Mouse (Mus musculus) embryonic facial prominence, embryonic 15.5 days (tissue): ENCODE results near the gene Ap2b1. TPM values are rescaled to one million over a fixed set of nuclear protein-coding genes. Genes with fewer than 3 reads are reported as not detected.
"Not testable (repeated sequence)": the region's sequence is repeated elsewhere in the genome, so short reads cannot be mapped to it uniquely, and the experiment has no call there.

Experiments
- ATAC-seq: fragments of 200-750 bp; cut with Nextera tagmentation; 2 replicates; pipeline ENCODE4 v1.8.0; 2017; ENCODE audit warnings: low read depth, moderate TSS enrichment; ENCODE audit not compliant: insufficient number of reproducible peaks, low FRiP score, low TSS enrichment
- H3K27ac ChIP-seq: fragments of 300-500 bp; sonication (generic); replicated peaks from 2 replicates; pipeline ENCODE4 v1.5.1; 2015; ENCODE audit warnings: mild to moderate bottlenecking, inconsistent platforms
- H3K27me3 ChIP-seq: fragments of 300-500 bp; sonication (generic); 2 replicates; pipeline ENCODE4 v1.6.1; 2015; ENCODE audit warnings: inconsistent platforms
- H3K36me3 ChIP-seq: fragments of 300-500 bp; sonication (generic); 2 replicates; pipeline ENCODE4 v1.6.1; 2015; ENCODE audit warnings: mild to moderate bottlenecking, inconsistent platforms
- H3K4me1 ChIP-seq: fragments of 300-500 bp; sonication (generic); 2 replicates; pipeline ENCODE4 v1.6.1; 2015; ENCODE audit warnings: inconsistent platforms
- H3K4me2 ChIP-seq: fragments of 300-500 bp; sonication (generic); replicated peaks from 2 replicates; pipeline ENCODE4 v1.6.1; 2015; ENCODE audit warnings: mild to moderate bottlenecking, inconsistent platforms
- H3K4me3 ChIP-seq: fragments of 300-500 bp; sonication (generic); replicated peaks from 2 replicates; pipeline ENCODE4 v1.5.1; 2015; ENCODE audit warnings: mild to moderate bottlenecking, inconsistent platforms
- H3K9ac ChIP-seq: fragments of 300-500 bp; sonication (generic); 2 replicates; pipeline ENCODE4 v1.6.1; 2015; ENCODE audit warnings: inconsistent platforms
- H3K9me3 ChIP-seq: fragments of 300-500 bp; sonication (generic); replicated peaks from 2 replicates; pipeline ENCODE4 v1.6.1; 2016; ENCODE audit warnings: inconsistent platforms
- WGBS: fragments of 180-500 bp; shearing (Covaris S2); methylation state at CpG from one replicate; pipeline ENCODE4 v1.1.7; 2015; 5-methylcytosine and 5-hydroxymethylcytosine counted together
- polyA plus RNA-seq: library from polyadenylated mRNA; unstranded; fragments of >200 nt; fragmentation: Nextera tagmentation; extraction: Ambion mirVana; gene quantifications from 2 replicates; pipeline ENCODE4 v1.2.1, GENCODE M21; 2015

Ap2b1 gene
- polyA plus RNA-seq: 47.3 and 53.9 TPM in 2 replicates

DNA sequence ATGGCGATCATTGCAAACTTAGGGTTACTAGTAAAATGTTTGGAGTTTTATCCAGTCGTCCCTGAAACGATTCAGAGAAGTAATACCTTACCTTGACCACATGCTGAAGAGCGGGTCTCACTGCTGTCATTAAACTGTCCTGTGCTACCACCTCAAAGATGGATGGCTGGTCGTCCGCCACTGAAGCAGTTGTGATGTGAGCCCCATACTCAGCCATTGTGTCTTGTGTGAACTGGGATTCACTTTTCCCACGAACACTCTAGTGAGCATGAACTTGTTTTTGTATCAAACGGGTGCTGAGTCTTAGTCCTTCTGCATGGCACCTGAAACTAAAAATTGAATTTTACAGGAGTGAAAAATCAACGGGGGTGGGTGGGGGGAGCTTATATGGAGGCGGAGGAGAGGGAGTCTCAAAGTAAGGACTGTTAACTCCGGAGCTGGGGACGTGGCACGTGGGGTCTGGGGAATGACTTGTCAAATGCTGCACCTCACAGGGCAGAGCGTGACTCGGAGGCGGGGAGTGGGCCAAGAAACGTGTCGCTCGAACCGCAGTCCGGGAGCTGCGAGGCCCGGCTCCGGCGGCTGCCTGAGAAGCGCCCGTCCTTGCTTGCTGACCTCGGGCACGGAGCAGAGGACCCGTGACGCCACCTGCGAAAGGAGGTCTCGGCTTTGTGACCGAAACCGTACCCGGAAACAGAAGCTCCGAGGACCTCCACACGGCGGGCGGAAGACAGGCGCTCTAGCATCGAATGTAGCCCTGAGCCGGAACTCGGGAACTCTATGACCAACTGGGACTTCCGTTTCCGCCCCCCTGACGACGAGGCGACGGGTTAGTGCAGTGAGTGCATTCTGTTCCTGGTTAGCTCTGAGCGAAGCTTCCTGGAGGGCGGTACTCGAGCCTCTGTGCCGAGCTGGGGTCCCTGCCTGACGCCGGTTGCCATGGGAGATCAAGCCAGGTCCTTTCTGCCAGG is at the start of gene Ap2b1:
TSS of gene Ap2b1 (plus strand) at position 800 of the 971 bp plus-strand sequence.
- peak; percentile 91 for ATAC-seq
- 2% methylated on average over 56 of the region's 56 CpGs for WGBS

DNA sequence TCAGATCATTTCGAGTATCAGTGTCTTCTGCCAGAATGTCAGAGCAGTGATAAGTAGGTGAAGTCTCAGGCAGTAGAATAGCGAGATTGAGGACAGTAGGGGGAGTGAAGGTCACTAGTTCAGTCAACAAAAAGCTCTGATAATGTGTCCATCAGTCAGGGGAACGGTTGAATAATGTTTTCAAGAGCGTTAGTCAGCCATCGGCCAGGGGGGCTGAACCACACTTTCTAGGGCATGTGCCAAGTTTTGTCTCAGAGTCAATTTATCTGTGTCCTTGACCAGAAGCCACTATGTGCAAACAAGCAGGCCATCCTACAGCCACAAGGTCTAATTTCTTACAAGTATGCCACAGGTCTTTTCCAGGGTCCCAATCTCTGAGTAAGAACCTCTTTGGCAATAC is 41.6 kb upstream of the Ap2b1 start:
- H3K27ac ChIP-seq, H3K4me1 ChIP-seq, H3K4me3 ChIP-seq, H3K27me3 ChIP-seq, H3K36me3 ChIP-seq, ATAC-seq, H3K9me3 ChIP-seq, H3K4me2 ChIP-seq, H3K9ac ChIP-seq: not testable (repeated sequence)
- 65% methylated on average over 5 of the region's 5 CpGs for WGBS

More for the DNA sequence above, at the start of gene Ap2b1:
- H3K4me3 ChIP-seq: peak within 1 kb of the TSS; percentile 83
- no peaks in the 10 kb centered on the region for H3K27me3 ChIP-seq
- no peaks in the 10 kb centered on the region for H3K9me3 ChIP-seq
- H3K36me3 ChIP-seq: peaks cover 23% of the 10 kb centered on the region; the same call in 1 of the 2 replicates
- H3K9ac ChIP-seq: peak within 1 kb of the TSS; percentile 79
- H3K27ac ChIP-seq: peak within 1 kb of the TSS; percentile 92
- H3K4me1 ChIP-seq: peaks cover 18% of the 10 kb centered on the region
- H3K4me2 ChIP-seq: peak within 1 kb of the TSS; percentile 63

DNA sequence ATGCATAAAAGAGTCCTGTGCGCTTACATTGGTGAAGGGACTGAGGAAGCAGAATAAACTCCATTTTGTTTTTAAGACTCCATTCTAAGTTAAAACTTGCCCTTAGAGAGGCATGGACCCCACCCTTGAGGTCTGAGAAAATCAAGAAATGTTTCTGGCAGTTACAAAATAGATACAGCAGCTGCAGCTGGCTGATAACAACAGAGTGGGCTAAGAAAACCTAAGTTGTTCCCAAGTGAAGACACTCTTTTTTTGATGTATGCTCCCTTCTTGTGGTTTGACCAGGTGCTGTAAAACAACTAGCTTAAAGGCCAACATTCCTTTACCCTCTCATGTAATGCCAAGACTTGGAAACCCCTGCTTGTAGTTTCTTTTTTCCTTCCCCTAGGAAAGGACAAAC is 36.2 kb upstream of the Ap2b1 start:
- no peak overlapping the region for H3K27ac ChIP-seq
- H3K4me1 ChIP-seq: no peaks in the 10 kb centered on the region
- H3K9ac ChIP-seq: no peak overlapping the region
- 95% methylated on average over 1 of the region's 1 CpGs for WGBS
- H3K4me3 ChIP-seq: no peak overlapping the region
- no peak for ATAC-seq
- no peaks in the 10 kb centered on the region for H3K27me3 ChIP-seq
- H3K4me2 ChIP-seq: no peak overlapping the region
- H3K36me3 ChIP-seq: no peaks in the 10 kb centered on the region
- H3K9me3 ChIP-seq: no peaks in the 10 kb centered on the region

DNA sequence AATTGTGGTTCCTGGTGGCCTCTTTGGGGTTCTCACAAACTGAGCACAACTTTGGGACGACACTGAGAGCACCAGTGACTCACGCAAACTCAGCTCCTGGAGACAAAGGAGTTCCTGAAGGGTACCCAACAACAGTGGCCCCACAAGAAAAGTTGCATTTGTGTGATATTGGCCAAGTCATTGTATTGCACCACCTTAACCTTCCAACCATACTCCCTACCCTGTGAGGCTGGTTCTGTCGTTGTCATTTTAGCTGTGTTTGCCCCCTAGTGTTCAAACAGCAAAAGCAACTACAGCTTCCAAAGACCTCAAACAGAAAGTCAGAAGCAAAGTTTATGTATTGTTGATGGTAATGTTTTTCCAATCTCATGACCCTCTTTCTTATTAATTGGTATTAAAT is 35.7 kb upstream of the Ap2b1 start:
- no peak overlapping the region for H3K27ac ChIP-seq
- H3K4me2 ChIP-seq: no peak overlapping the region
- H3K9ac ChIP-seq: no peak overlapping the region
- H3K27me3 ChIP-seq: no peaks in the 10 kb centered on the region
- WGBS: 61% methylated on average over 3 of the region's 3 CpGs
- ATAC-seq: no peak
- no peak overlapping the region for H3K4me3 ChIP-seq
- no peaks in the 10 kb centered on the region for H3K4me1 ChIP-seq
- no peaks in the 10 kb centered on the region for H3K9me3 ChIP-seq
- no peaks in the 10 kb centered on the region for H3K36me3 ChIP-seq

DNA sequence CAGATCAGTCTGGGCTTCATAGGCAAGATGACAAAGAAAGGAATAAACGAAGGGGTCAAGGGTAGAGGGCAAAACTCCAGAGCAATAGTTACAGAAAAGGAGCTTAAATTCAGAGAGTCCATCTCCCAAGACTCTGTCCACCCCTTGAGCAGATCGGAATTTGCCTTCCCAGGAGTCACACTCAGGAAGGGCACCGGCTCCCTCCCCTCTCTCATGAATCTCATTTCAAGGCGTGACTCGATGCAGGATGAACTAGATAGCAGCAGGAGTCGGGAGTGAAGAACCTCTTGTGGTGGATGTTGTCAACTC is 28.0 kb upstream of the Ap2b1 start:
- H3K27ac ChIP-seq: no peak overlapping the region
- WGBS: under 1% methylated on average over 6 of the region's 6 CpGs

DNA sequence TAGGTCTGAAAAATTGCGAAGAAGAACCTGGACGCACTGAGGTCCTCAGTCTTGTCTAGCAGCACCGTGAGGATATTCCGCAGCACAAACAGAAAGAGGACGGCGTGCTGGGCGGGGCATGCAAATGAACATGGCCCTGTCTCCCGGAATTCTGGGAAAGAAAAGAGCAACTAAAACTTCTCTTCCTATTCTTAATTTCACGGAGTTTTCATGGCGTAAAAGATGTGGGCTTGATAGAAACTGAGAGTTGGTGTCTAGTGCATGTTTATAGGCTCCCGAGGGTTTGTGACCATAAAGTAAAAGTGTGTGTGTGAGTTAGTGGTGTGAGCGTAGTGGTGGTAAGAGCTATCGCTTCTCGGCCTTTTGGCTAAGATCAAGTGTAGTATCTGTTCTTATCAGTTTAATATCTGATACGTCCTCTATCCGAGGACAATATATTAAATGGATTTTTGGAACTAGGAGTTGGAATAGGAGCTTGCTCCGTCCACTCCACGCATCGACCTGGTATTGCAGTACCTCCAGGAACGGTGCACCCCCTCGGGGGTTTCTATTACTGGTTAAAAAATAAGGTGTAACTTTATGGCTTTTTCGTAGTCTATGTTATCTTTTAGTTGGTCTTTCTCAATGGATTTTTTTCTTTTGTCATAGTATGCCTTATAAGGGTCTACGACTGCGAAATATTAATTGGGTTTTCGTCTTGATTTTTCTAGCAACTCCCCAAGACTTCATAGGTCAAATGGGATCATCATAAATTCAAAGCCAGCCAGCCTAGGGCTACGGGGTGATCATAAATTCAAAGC is 27.5 kb upstream of the Ap2b1 start:
- Histone ChIP-seq H3K27me3 (no peaks in the 10 kb centered on the region), H3K27ac (peak overlapping the region; percentile 79), H3K4me3 (peak overlapping the region; percentile 55), H3K36me3 (no peaks in the 10 kb centered on the region), H3K9me3 (no peaks in the 10 kb centered on the region), H3K9ac (peak overlapping the region; percentile 51), H3K4me2 (peak overlapping the region; percentile 69), H3K4me1 (no peaks in the 10 kb centered on the region)
- whole genome bisulfite sequencing: under 1% methylated on average over 26 of the region's 26 CpGs
- peak; percentile 87 for ATAC-seq

More for the DNA sequence above, 28.0 kb upstream of the Ap2b1 start:
- peak overlapping the region; percentile 69 for H3K4me2 ChIP-seq
- H3K27me3 ChIP-seq: no peaks in the 10 kb centered on the region
- no peaks in the 10 kb centered on the region for H3K4me1 ChIP-seq
- H3K9me3 ChIP-seq: no peaks in the 10 kb centered on the region
- peak overlapping the region; percentile 55 for H3K4me3 ChIP-seq
- peak overlapping the region; percentile 51 for H3K9ac ChIP-seq
- no peaks in the 10 kb centered on the region for H3K36me3 ChIP-seq
- peak; percentile 21; the same call in 1 of the 2 replicates for ATAC-seq

DNA sequence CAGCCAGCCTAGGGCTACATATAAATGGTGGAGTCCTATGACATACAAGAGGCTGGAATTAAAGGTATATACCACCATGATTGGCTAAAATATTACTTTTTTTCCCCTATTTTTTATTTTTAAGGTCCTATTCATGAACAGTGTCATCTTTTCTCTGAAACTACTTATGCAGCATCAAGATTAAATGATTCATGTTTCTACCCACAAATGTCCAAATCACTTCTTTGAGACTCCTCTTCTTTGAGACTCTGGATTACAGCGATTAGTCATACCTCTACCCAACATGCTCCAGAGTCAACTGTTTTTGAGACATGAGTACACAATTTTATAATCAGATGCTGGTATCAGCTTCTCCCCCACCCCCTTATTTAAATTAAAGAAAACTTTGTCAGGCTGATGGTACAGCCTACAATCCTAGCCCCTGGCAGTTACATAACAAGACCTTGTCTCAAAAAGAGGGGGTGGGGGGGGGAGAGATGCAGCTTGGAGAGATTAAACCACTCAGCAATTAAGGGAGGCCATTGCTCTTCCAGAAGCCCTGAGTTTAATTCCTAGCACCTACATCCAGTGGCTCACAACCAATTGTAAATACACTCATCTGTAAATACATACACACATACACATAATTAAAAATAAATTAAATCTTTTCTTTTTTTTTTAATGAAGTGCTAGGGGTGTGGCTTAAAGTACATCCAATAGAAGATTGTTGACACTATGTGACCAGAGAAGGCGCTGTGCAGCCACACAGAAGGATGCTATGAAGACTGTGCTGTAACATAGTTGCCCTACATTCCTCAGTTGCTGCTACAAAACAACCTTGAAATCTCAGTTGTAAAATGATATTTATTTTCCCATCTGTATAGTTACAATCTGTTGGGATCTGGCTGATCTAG is 26.6 kb upstream of the Ap2b1 start:
- H3K36me3 ChIP-seq: no peaks in the 10 kb centered on the region
- no peak for ATAC-seq
- H3K27me3 ChIP-seq: no peaks in the 10 kb centered on the region
- no peak overlapping the region for H3K27ac ChIP-seq
- H3K4me3 ChIP-seq: no peak overlapping the region
- H3K4me2 ChIP-seq: 0 out of 2 replicates have a peak overlapping the region, but pooled peaks have one; percentile 69
- no peaks in the 10 kb centered on the region for H3K9me3 ChIP-seq
- 13% methylated on average over 2 of the region's 2 CpGs for WGBS
- no peaks in the 10 kb centered on the region for H3K4me1 ChIP-seq
- no peak overlapping the region for H3K9ac ChIP-seq

DNA sequence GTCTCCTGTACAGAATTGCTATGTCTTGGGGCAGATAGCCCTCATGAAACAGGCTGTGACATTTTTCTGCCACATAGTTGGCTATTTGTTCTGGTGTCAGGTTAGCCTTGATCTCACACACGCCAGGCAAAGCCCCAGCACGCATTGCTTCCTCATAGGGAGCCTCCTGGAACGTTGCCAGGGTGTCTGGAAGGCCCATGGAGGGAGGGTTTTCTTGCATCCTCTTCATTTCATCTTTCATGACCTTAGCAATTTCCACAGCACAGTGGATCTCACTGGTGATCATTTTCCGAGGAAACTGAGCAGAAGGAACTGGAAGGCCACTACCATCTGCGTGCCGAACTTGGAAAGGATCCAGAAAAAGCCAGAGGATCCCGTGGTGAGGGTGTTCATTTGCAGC is 22.6 kb upstream of the Ap2b1 start:
- Histone ChIP-seq H3K9me3 (no peaks in the 10 kb centered on the region), H3K27ac (no peak overlapping the region), H3K4me2 (no peak overlapping the region), H3K27me3 (no peaks in the 10 kb centered on the region), H3K4me3 (no peak overlapping the region), H3K4me1 (no peaks in the 10 kb centered on the region), H3K36me3 (no peaks in the 10 kb centered on the region), H3K9ac (no peak overlapping the region)
- WGBS: 59% methylated on average over 7 of the region's 7 CpGs
- ATAC-seq: no peak

DNA sequence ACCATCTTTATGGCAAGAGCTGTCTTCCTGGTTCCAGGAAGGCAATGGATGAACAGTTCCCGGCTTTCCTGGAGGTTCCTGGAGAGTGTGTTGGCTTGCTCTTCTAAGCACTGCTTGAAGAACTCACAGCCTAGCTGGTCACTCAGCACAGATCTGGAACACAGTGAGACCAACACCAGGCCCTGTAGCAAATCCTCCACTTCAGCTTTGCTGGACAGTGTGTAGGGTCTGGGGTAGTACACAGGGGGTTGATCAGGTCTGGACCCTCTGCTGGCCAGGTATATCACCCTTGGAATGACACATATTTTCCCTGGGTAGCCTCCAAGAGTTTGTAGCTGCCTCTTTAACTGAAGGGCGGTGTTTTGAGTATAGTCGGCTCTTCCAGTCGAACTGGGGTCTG is 19.8 kb upstream of the Ap2b1 start:
- ATAC-seq: no peak
- Histone ChIP-seq H3K9ac (no peak overlapping the region), H3K4me2 (no peak overlapping the region), H3K9me3 (no peaks in the 10 kb centered on the region), H3K27ac (no peak overlapping the region), H3K4me1 (no peaks in the 10 kb centered on the region), H3K4me3 (no peak overlapping the region), H3K27me3 (no peaks in the 10 kb centered on the region), H3K36me3 (no peaks in the 10 kb centered on the region)
- WGBS: 88% methylated on average over 4 of the region's 4 CpGs

DNA sequence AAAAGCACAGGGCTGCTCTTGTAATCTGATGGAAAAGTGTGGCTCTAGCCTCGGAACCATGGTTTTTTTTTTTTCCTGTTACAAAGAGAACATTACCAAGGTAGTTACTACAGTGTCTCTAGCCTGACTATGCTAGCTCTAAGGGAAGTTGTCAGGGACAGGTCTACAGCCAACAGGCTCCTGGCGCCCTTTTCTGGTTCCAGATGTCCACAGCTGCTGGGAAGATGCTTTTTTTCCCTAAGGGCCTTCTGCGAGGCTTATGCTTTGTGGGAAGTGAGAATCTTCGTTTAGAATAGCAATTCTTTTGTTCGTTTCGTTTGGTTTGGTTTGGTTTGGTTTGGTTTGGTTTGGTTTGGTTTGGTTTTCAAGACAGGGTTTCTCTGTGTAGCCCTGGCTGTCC is 19.1 kb upstream of the Ap2b1 start:
- Histone ChIP-seq H3K36me3 (no peaks in the 10 kb centered on the region), H3K4me1 (no peaks in the 10 kb centered on the region), H3K4me2 (no peak overlapping the region), H3K4me3 (no peak overlapping the region), H3K27me3 (no peaks in the 10 kb centered on the region), H3K9me3 (no peaks in the 10 kb centered on the region), H3K9ac (no peak overlapping the region), H3K27ac (no peak overlapping the region)
- 70% methylated on average over 6 of the region's 6 CpGs for WGBS
- no peak for ATAC-seq
